Mouse (Mus musculus): ENCODE results near the gene Aunip.
"Not testable (repeated sequence)": the region's sequence is repeated elsewhere in the genome, so short reads cannot be mapped to it uniquely, and the experiment has no call there.

Aunip gene

DNA sequence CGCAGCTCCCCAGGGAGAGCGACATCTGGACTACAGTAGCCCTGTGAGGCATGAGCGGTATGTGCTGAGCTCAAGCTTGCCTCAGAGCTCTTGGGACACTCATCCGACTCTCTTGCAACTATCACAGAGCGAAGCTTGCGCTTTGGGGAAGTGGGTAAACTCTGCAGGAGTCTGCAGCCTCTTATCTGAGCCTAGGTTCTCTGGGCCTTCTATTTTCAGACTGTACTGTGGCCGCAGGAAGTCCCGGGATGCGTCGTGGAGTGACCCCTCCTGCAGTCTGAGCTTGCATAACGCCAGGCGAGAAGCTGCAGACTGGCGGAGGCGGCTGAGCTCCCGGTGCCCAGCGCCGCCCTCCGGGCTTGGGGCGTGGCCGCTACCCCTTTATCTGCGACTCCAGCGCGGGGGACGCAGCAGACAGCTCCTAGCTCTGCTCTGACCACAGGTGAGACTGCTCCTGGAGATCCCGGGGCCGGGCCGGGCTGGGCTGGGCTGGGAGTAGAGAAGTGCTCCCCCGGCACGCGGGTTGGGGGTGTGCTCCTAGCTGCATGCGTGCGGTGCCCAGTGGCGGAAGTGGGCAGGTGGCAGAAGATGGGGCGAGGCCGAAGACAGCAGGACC lies 14.1 kb upstream of the Aunip start, which contains the start of gene Paqr7:
Gene Paqr7 (plus strand): TSS at position 103 of the 616 bp plus-strand sequence.
- ChIA-PET POLR2A (interaction anchor here in 3 of 4 experiments (0.6 to 6.6 kb wide), 30 partner anchors 9 to 310 kb away, joined by 3 to 50 read pairs (median 5); partner anchors contain the start of genes Aunip (in 2 of the 3), Cep85 (in 1 of the 3), Pafah2 (in 1 of the 3) and Stmn1 (in 1 of the 3)), CTCF (interaction anchor here in 3 of 4 experiments (0.5 to 3.1 kb wide), 16 partner anchors 9 to 297 kb away, joined by 3 to 14 read pairs (median 4); partner anchors contain the start of genes Aunip (in 2 of the 3) and Pafah2 (in 1 of the 3))

- POLR2A ChIA-PET, result interaction anchor here in 3 of 4 experiments (0.6 to 6.6 kb wide), 24 partner anchors 9 to 426 kb away, joined by 3 to 50 read pairs (median 6); partner anchors contain the start of genes Aunip (in 2 of the 3), Cep85 (in 1 of the 3), Pafah2 (in 1 of the 3) and Rsrp1 (in 1 of the 3)
Measured at GRCm38 (mm10) chr4:134497223-134497622, 13.6 kb upstream of the Aunip start.

GRCm38 (mm10) chr4:134497986-134498731 lies 12.6 kb upstream of the Aunip start:
- ChIA-PET POLR2A (interaction anchor here in 3 of 4 experiments (0.6 to 6.6 kb wide), 6 partner anchors 10 to 425 kb away, joined by 3 to 50 read pairs (median 4); partner anchors contain the start of genes Aunip (in 1 of the 3) and Rsrp1 (in 1 of the 3)), CTCF (interaction anchor here in 3 of 4 experiments (0.6 to 1.7 kb wide), 7 partner anchors 10 to 1050 kb away, joined by 3 to 8 read pairs (median 5); partner anchors contain the start of gene Pafah2 (in 1 of the 3))

More at GRCm38 (mm10) chr4:134497223-134497622, 13.6 kb upstream of the Aunip start:
- CTCF ChIA-PET, result interaction anchor here in 3 of 4 experiments (0.5 to 3.1 kb wide), 14 partner anchors 9 to 181 kb away, joined by 3 to 14 read pairs (median 4); partner anchors contain the start of genes Aunip (in 1 of the 3) and Pafah2 (in 1 of the 3)

- CTCF ChIA-PET, POLR2A ChIA-PET: not testable (repeated sequence)
Measured at GRCm38 (mm10) chr4:134498983-134499382, 11.8 kb upstream of the Aunip start.

DNA sequence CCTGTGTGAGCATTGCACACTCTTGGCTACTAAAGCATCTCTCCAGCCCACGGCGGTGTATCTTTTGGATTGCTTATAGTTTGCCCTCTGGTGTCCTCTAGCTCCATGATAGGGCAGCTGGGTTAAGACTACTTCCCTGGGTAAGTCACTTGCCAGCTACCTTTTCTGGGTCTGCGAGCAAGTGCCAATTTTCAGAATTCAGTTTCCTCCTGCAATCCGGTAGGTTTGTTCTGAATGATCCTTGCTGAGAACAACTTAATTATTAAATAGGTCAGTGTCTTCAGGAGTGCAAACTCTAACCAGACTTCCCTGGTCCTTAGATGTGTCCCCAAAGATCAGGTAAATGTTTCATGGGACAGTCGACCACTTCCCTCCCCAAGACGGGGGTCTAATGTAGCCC lies 9.7 kb upstream of the Aunip start:
- ChIA-PET POLR2A (no interaction called here), CTCF (interaction anchor here in 1 of 4 experiments (0.7 kb wide), 1 partner anchor 297 kb away, joined by 3 read pairs; no protein-coding TSS in a partner anchor)

DNA sequence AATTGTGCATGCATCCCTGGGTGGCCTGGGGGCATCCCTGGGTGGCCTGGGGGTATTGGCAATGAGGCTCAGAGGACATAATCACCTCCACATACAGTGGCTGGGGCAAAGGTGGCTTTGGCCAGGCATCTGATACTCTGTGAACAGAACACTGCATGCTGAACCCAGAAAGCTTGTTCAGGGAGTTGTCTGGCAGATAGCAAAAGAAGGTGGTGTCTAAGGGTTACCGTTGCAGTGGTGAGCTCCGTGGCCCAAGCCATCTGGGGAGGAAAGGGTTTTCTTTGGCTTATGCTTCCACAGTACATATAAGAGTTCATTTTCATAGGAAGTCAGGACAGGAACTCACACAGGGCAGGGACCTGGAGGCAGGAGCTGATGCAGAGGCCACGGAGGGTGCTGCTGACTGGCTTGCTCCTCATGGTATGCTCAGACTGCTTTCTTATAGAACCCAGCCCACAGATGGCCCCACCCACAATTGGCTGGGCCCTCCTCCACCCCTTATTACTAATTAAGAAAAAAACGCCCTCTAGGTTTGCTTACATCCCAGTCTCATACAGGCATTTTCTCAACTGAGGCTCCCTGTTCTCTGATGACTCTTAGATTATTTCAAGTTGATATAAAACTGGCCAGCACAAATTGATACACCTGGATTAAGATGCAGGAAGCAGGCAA lies 7.0 kb upstream of the Aunip start:
- ChIA-PET CTCF (interaction anchor here in 2 of 4 experiments (0.5 to 1.7 kb wide), 3 partner anchors 108 to 471 kb away, joined by 3 to 5 read pairs (median 4); partner anchors contain the start of gene Pafah2 (in 1 of the 2)), POLR2A (interaction anchor here (0.5 to 1.1 kb wide), 6 partner anchors 9 to 184 kb away, joined by 3 to 4 read pairs (median 3); no protein-coding TSS in a partner anchor)

GRCm38 (mm10) chr4:134505303-134505789 lies 5.5 kb upstream of the Aunip start:
- CTCF ChIA-PET, result interaction anchor here in 2 of 4 experiments (0.7 to 1.3 kb wide), 2 partner anchors 9 to 27 kb away, joined by 3 to 5 read pairs; partner anchors contain the start of gene Paqr7 (in 1 of the 2)
- POLR2A ChIA-PET, result interaction anchor here in 2 of 4 experiments (0.6 to 1.3 kb wide), 6 partner anchors 8 to 698 kb away, joined by 3 to 6 read pairs (median 4); no protein-coding TSS in a partner anchor

- CTCF ChIA-PET, result interaction anchor here in 2 of 4 experiments (0.6 to 1.3 kb wide), 4 partner anchors 9 to 49 kb away, joined by 3 to 5 read pairs (median 3); partner anchors contain the start of gene Paqr7 (in 1 of the 2)
Measured at GRCm38 (mm10) chr4:134505966-134506594, 4.7 kb upstream of the Aunip start.

DNA sequence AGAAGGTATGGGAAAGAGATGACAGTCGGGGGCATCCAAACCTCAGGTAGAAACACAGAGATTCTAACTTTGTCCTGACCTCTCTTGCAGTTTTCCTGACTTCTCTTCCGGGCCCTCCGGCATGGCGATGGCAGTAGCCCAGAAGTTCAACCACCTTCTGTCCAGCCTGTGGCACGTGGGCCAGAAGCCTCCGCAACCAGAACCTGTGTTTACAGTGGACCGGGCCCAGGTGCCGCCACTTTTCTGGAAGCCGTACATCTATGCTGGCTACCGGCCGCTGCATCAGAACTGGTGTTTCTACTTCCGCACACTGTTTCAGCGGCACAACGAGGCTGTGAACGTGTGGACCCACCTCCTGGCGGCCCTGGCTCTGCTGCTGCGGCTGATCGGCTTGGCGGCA lies 4.1 kb upstream of the Aunip start:
- POLR2A ChIA-PET, result interaction anchor here in 2 of 4 experiments (1.0 to 2.8 kb wide), 5 partner anchors 11 to 418 kb away, joined by 3 to 29 read pairs (median 6); partner anchors contain the start of gene Paqr7 (in 2 of the 2)
- CTCF ChIA-PET, result interaction anchor here in 2 of 4 experiments (0.6 to 1.3 kb wide), 3 partner anchors 29 to 50 kb away, joined by 3 to 5 read pairs (median 3); no protein-coding TSS in a partner anchor

More at GRCm38 (mm10) chr4:134505966-134506594, 4.7 kb upstream of the Aunip start:
- POLR2A ChIA-PET, result interaction anchor here in 2 of 4 experiments (0.7 to 1.3 kb wide), 8 partner anchors 9 to 480 kb away, joined by 3 to 6 read pairs (median 3); no protein-coding TSS in a partner anchor

DNA sequence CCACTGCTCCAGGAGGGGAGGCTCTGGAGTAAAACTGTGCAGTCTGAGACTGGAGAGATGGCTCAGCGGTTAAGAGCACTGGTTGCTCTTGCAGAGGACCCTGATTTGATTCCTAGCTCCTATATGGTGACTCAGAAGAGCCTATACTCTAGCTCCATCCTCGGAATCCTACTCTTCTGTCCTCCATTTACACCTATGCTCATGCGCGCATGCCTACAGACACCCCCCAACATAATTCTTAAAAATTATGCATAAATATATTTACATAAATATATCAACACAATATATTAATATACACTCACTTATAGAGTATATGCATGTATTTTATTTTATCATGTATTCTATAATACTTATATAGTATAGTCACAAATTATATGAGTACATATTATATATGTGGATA lies 403 bp upstream of the Aunip start:
- CTCF ChIA-PET, result interaction anchor here (0.6 to 1.6 kb wide), 8 partner anchors 14 to 236 kb away, joined by 3 to 6 read pairs (median 3); partner anchors contain the start of genes Paqr7 (in 2 of the 4) and Pafah2 (in 1 of the 4)
- POLR2A ChIA-PET, result interaction anchor here in 3 of 4 experiments (0.6 to 10.5 kb wide), 43 partner anchors 8 to 324 kb away, joined by 3 to 103 read pairs (median 4); partner anchors contain the start of genes Mtfr1l (in 2 of the 3), Paqr7 (in 2 of the 3), Cep85 (in 1 of the 3) and Man1c1 (in 1 of the 3)

DNA sequence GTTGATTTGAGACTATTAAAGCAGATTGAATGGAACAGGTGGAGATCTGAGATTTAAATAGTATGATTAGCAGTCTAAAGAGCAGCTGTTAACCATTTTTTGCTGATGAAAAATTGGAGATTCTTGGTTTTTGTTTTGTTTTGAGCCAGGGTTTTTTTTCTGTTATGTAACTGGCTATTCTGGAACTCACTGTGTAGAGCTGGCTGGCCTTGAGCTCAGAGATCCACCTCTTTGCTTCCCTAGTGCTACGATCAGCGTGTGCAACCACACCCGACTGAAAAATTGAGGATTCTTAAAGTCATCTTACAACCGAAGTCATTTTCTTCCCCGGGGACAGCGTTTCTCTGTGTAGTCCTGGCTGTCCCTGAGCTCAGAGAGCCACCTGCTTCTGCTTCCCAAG lies 931 bp downstream of the Aunip start:
- POLR2A ChIA-PET, result interaction anchor here in 3 of 4 experiments (0.6 to 10.5 kb wide), 21 partner anchors 10 to 193 kb away, joined by 3 to 103 read pairs (median 6); partner anchors contain the start of genes Paqr7 (in 2 of the 3), Man1c1 (in 1 of the 3), Mtfr1l (in 1 of the 3) and Pafah2 (in 1 of the 3)
- CTCF ChIA-PET, result interaction anchor here in 3 of 4 experiments (0.5 to 2.9 kb wide), 5 partner anchors 16 to 220 kb away, joined by 3 to 13 read pairs (median 5); no protein-coding TSS in a partner anchor

- POLR2A ChIA-PET, result interaction anchor here in 3 of 4 experiments (0.6 to 10.5 kb wide), 26 partner anchors 13 to 760 kb away, joined by 3 to 103 read pairs (median 4); partner anchors contain the start of genes Paqr7 (in 2 of the 3), Clic4 (in 1 of the 3), Man1c1 (in 1 of the 3) and Mtfr1l (in 1 of the 3)
- CTCF ChIA-PET, result interaction anchor here in 3 of 4 experiments (0.5 to 2.9 kb wide), 19 partner anchors 9 to 921 kb away, joined by 3 to 13 read pairs (median 3); partner anchors contain the start of genes Mtfr1l (in 2 of the 3), Pafah2 (in 1 of the 3) and Rcan3 (in 1 of the 3)
Measured at GRCm38 (mm10) chr4:134512798-134513197, 2.0 kb downstream of the Aunip start.

- ChIA-PET POLR2A (interaction anchor here in 3 of 4 experiments (1.3 to 10.5 kb wide), 7 partner anchors 10 to 26 kb away, joined by 3 to 103 read pairs (median 9); partner anchors contain the start of gene Paqr7 (in 1 of the 3)), CTCF (interaction anchor here in 1 of 4 experiments (2.9 kb wide), 1 partner anchor 37 kb away, joined by 13 read pairs; no protein-coding TSS in a partner anchor)
Measured at GRCm38 (mm10) chr4:134514309-134514930, 3.6 kb downstream of the Aunip start.

- ChIA-PET CTCF (interaction anchor here in 1 of 4 experiments (0.8 to 1.4 kb wide), 3 partner anchors 13 to 120 kb away, joined by 3 to 4 read pairs (median 3); partner anchors contain the start of gene Pafah2), POLR2A (interaction anchor here in 3 of 4 experiments (0.6 to 10.5 kb wide), 9 partner anchors 9 to 761 kb away, joined by 3 to 103 read pairs (median 3); partner anchors contain the start of genes Pafah2 (in 1 of the 3) and Paqr7 (in 1 of the 3))
Measured at GRCm38 (mm10) chr4:134515614-134516013, 4.8 kb downstream of the Aunip start.

DNA sequence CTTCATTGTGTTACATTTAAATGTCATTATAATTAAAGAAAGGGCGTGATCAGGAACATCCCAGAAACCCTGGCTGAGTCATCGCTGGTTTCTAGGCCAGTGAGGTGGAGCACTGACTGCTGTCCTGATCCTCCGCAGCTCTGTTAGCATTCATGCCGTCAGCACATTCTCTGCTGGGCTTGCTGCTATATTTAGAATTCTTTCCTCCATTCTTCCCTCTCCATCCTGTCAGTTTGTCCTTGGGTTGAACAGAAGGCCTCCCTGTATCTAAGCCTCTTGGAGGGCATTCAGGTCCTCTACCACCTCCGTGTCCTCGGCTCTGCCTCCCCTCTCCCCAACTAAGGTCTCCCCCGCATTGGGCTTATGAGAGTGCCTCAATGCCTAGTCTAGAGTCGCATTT lies 6.2 kb downstream of the Aunip start:
- ChIA-PET CTCF (interaction anchor here in 1 of 4 experiments (1.4 kb wide), 1 partner anchor 12 kb away, joined by 3 read pairs; no protein-coding TSS in a partner anchor), POLR2A (interaction anchor here (0.5 to 10.5 kb wide), 11 partner anchors 9 to 1660 kb away, joined by 3 to 103 read pairs (median 3); partner anchors contain the start of genes Mtfr1l (in 1 of the 4) and Pafah2 (in 1 of the 4))
